Mouse (Mus musculus) small intestine, adult 10 weeks (tissue): ENCODE results near the gene Vwf. TPM values are rescaled to one million over a fixed set of nuclear protein-coding genes. Genes with fewer than 3 reads are reported as not detected.

ENCODE experiments used
- polyA plus RNA-seq: library from polyadenylated mRNA; stranded (reverse); fragments of 350-450 nt; fragmentation: Illumina TruSeq; extraction: RNeasy Lipid Tissue Mini Kit (QIAGEN cat#74804); gene quantifications from one replicate; pipeline ENCODE4 v1.2.3, GENCODE M21; 2014; ENCODE audit warnings: low replicate concordance

The Vwf gene
- 0.33 TPM for polyA plus RNA-seq

GRCm38 (mm10) chr6:125546474-125546873 lies at the start of gene Vwf:
Vwf (plus strand) TSS chr6:125546774.

GRCm38 (mm10) chr6:125690057-125690703 lies 143.6 kb downstream of the Vwf start, which contains the start of gene Ano2:
Ano2 (plus strand) TSS chr6:125690419.

Other genes starting within 250 kb of the Vwf start
- gene Ltbr, start 232.9 kb upstream of the Vwf start, polyA plus RNA-seq, result 1.2 TPM
- 0.97 TPM for gene Scnn1a, start 226.1 kb upstream of the Vwf start, polyA plus RNA-seq
- gene Tnfrsf1a, start 197.4 kb upstream of the Vwf start, polyA plus RNA-seq, result 3.9 TPM
- gene Plekhg6, start 166.0 kb upstream of the Vwf start, polyA plus RNA-seq, result 0.56 TPM
- gene Cd9, start 52.0 kb upstream of the Vwf start, polyA plus RNA-seq, result 66.3 TPM
- 1.9 TPM for gene Ano2, start 143.6 kb downstream of the Vwf start, polyA plus RNA-seq